Comparison of ENCODE assay signal across 10 mouse cellular contexts in genomic region chr15:3232168-3232835, GRCm38 (mm10). TPM values are rescaled to one million over a fixed set of nuclear protein-coding genes. Genes with fewer than 3 reads are reported as not detected.
DNase-seq lines count a peak whose midpoint lies in the region; ATAC-seq and TF ChIP-seq lines count a peak whose summit lies in the region.
"Had no signal": no experiment of that assay in that cellular context is flagged by ENCODE, and none has a peak within 500 bp of the region (broad histone marks: within the 10 kb centered on the region; RNA-seq: fewer than 3 reads in every experiment).

No protein-coding gene starts in this region.

- H3K27ac ChIP-seq in layer of hippocampus, adult 2 months: peak overlapping the region; percentile 85
- H3K27ac ChIP-seq in macrophage: peak overlapping the region; percentile 97
- H3K27ac ChIP-seq: lung, embryonic 15.5 days had no signal

- DNase-seq in layer of hippocampus, adult 2 months (ENCODE audit: low spot score in 2 of 2): peak in 1 of 2 experiments; percentile 10
- DNase-seq in layer of hippocampus, postnatal 10 days (ENCODE audit: low spot score in 2 of 2): no peak
- peak; percentile 29 for DNase-seq in embryo, embryonic 11.5 days (ENCODE audit: low read depth, low spot score)
- peak; percentile 23 to 36 for DNase-seq in kidney, adult 8-10 months
- DNase-seq in cerebellum, adult 9-11 months: no peak
- DNase-seq in gastrocnemius, adult 8-10 months (ENCODE audit: low spot score in 2 of 2): no peak

- TF ChIP-seq CTCF in layer of hippocampus, adult 2 months (conservative IDR thresholded peaks at IDR 0.05): no peak

- 87% methylated on average over 9 of the region's 9 CpGs for WGBS in macrophage (ENCODE audit: missing documents)

- no peaks in the 10 kb centered on the region for H3K36me3 ChIP-seq in macrophage (ENCODE audit: inconsistent target)
- H3K36me3 ChIP-seq: lung, embryonic 15.5 days had no signal

- no peaks in the 10 kb centered on the region for H3K79me2 ChIP-seq in macrophage (ENCODE audit: inconsistent target)

- no peak overlapping the region for H3K4me3 ChIP-seq in layer of hippocampus, adult 2 months
- H3K4me3 ChIP-seq in macrophage (ENCODE audit: inconsistent target): no peak overlapping the region
- H3K4me3 ChIP-seq: lung, embryonic 15.5 days had no signal

- no peak for ATAC-seq in granulocyte monocyte progenitor cell, adult 5-6 weeks (replicated peaks; ENCODE audit: poor library complexity, severe bottlenecking)
- ATAC-seq: Patski had no signal

RNA-seq across cellular contexts. Expression of gene Selenop, which starts 36.0 kb away (rescaled TPM):
- total RNA-seq in layer of hippocampus, adult 2 months (2021): 100 to 1,000 TPM; 292 to 295 TPM
- 100 to 1,000 TPM; 230 to 263 TPM for total RNA-seq in layer of hippocampus, postnatal 10 days (2021)
- 1,000 to 10,000 TPM in 1 of 26 experiments, 100 to 1,000 TPM in 10, 10 to 100 TPM in 15; 23.8 to 1,148 (median 94.1) TPM for total RNA-seq in macrophage (2018; cell fraction: chromatin; rRNA removed)
- total RNA-seq in macrophage (2018; cell fraction: cytosol; rRNA removed): over 10,000 TPM in 10 of 26 experiments, 1,000 to 10,000 TPM in 16; 1,265 to 11,944 (median 5,711) TPM
- total RNA-seq in macrophage (2018; cell fraction: nucleus; rRNA removed): 1,000 to 10,000 TPM in 14 of 26 experiments, 100 to 1,000 TPM in 12; 298 to 6,070 (median 1,195) TPM
- 3,955 to 15,839 TPM (median 14,226 TPM) in 3 replicates for polyA plus RNA-seq in macrophage (2018)
- 100 to 1,000 TPM in 3 of 4 experiments, 10 to 100 TPM in 1; 93.9 to 142 (median 125) TPM for total RNA-seq in gastrocnemius, adult 8-10 months (2022)
- total RNA-seq in granulocyte monocyte progenitor cell, adult 5-6 weeks (2014; fragmentation: Nextera tagmentation): 90.6 and 91.2 TPM in 2 replicates
- 38.1 and 66.0 TPM in 2 replicates for total RNA-seq in granulocyte monocyte progenitor cell, adult 5-6 weeks (2017)

Comparison
In these comparisons a context has a peak if more than half of its experiments do, and no peak if none do; other contexts are left out.
1. DNase-seq: peak in embryo, embryonic 11.5 days (single experiment) and kidney, adult 8-10 months (2 of 2); none in layer of hippocampus, postnatal 10 days (0 of 2), cerebellum, adult 9-11 months (single experiment) and gastrocnemius, adult 8-10 months (0 of 2).